Mouse (Mus musculus): ENCODE results near the gene Ebf1.

- TF ChIP-seq GATA1 (IDR thresholded peaks at IDR 0.05; ENCODE audit: low read length) = no peak
- TF ChIP-seq TAL1 (IDR thresholded peaks at IDR 0.05; ENCODE audit: low read length) = no peak
Observed at GRCm38 (mm10) chr11:44716928-44717327, 99.8 kb downstream of the Ebf1 start.

All from erythroblast, embryonic 14.5 days (primary cell).